Mouse (Mus musculus) liver, embryonic 16.5 days (tissue): ENCODE results near the gene C1ql2. TPM values are rescaled to one million over a fixed set of nuclear protein-coding genes. Genes with fewer than 3 reads are reported as not detected.

Source experiments
- ATAC-seq: fragments of 200-750 bp; cut with Nextera tagmentation; 2 replicates; pipeline ENCODE4 v1.8.0; 2017; ENCODE audit warnings: low read depth, mild to moderate bottlenecking, moderate number of reproducible peaks, moderate library complexity
- H3K27ac ChIP-seq: fragments of 300-500 bp; sonication (generic); 2 replicates; pipeline ENCODE4 v1.5.1; 2014; ENCODE audit warnings: mild to moderate bottlenecking, low read length
- H3K27me3 ChIP-seq: fragments of 300-500 bp; sonication (generic); 2 replicates; pipeline ENCODE4 v1.6.1; 2014; ENCODE audit warnings: low read depth, low read length, mixed read lengths; ENCODE audit not compliant: control insufficient read depth, insufficient read depth
- H3K36me3 ChIP-seq: fragments of 300-500 bp; sonication (generic); 2 replicates; pipeline ENCODE4 v1.6.1; 2014; ENCODE audit warnings: mild to moderate bottlenecking; ENCODE audit not compliant: control insufficient read depth, insufficient read depth
- H3K4me1 ChIP-seq: fragments of 300-500 bp; sonication (generic); 2 replicates; pipeline ENCODE4 v1.6.1; 2014; ENCODE audit warnings: low read depth, low read length, mixed read lengths; ENCODE audit not compliant: control insufficient read depth
- H3K4me2 ChIP-seq: fragments of 300-500 bp; sonication (generic); 2 replicates; pipeline ENCODE4 v1.6.1; 2014; ENCODE audit warnings: low read depth, low read length, mixed read lengths
- H3K4me3 ChIP-seq: fragments of 300-500 bp; sonication (generic); 2 replicates; pipeline ENCODE4 v1.5.1; 2014; ENCODE audit warnings: low read depth, mild to moderate bottlenecking, low read length
- H3K9ac ChIP-seq: fragments of 300-500 bp; sonication (generic); 2 replicates; pipeline ENCODE4 v1.6.1; 2014; ENCODE audit warnings: low read depth, low read length
- H3K9me3 ChIP-seq: fragments of 300-500 bp; sonication (generic); replicated peaks from 2 replicates; pipeline ENCODE4 v1.6.1; 2016; ENCODE audit warnings: low read length; ENCODE audit not compliant: control insufficient read depth
- WGBS: fragments of 180-500 bp; shearing (Covaris S2); extraction: QIAGEN DNeasy Blood & Tissue Kit; methylation state at CpG from one replicate; pipeline ENCODE4 v1.1.7; 2014; ENCODE audit not compliant: insufficient replicate concordance; 5-methylcytosine and 5-hydroxymethylcytosine counted together
- polyA plus RNA-seq: library from polyadenylated mRNA; unstranded; fragments of >200 nt; fragmentation: Nextera tagmentation; extraction: Ambion mirVana; gene quantifications from 2 replicates; pipeline ENCODE4 v1.2.1, GENCODE M21; 2015

Gene C1ql2
- not detected in 2 replicates for polyA plus RNA-seq

DNA sequence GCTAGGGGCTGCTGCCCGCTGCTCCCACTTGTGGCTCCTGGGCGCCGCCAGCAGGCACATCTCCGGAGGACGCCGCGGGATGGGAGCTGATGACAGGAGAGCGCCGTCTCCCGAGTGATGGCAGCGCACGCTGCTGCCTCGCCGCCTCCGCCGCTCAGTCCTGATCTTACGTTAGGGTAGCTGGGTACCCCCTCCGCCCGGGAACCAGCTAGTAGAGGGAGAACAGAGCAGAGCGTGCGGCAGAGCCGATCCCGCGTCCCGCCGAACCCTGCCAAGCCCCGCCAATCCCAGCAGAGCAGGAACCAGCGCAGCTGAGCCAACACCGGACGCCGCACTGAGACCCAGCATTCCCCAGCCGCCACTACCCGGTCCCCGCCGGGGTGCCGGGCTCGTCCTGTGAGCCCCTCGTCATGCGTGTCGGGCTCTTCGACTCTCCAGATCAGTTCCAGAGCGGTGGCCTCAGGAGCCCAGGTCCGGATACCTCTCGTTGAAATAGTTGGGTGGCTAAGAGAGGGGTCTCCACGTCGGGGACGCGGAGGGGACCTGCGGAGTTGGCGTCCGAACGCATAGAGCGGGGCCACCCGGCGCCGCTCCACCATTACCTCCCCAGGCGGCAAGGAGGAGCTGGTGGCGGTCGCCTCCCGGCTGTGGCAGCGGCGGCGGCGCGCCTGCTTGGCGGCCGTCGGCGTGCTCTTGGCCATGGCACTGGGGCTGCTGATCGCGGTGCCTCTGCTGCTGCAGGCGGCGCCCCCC is at the start of gene C1ql2:
Gene C1ql2 (plus strand): TSS at position 164 of the 753 bp plus-strand sequence.
- Histone ChIP-seq H3K4me3 (no peak within 1 kb of the TSS), H3K9me3 (no peaks in the 10 kb centered on the region), H3K27ac (no peak within 1 kb of the TSS), H3K4me2 (no peak within 1 kb of the TSS), H3K9ac (no peak within 1 kb of the TSS), H3K27me3 (peaks cover 63% of the 10 kb centered on the region), H3K36me3 (no peaks in the 10 kb centered on the region), H3K4me1 (no peaks in the 10 kb centered on the region)
- whole genome bisulfite sequencing: under 1% methylated on average over 72 of the region's 73 CpGs
- ATAC-seq: no peak

GRCm38 (mm10) chr1:120291709-120292108 is 48.7 kb upstream of the C1ql2 start:
- no peaks in the 10 kb centered on the region for H3K4me1 ChIP-seq
- H3K4me2 ChIP-seq: no peak overlapping the region
- no peak overlapping the region for H3K4me3 ChIP-seq
- H3K27ac ChIP-seq: no peak overlapping the region
- no peaks in the 10 kb centered on the region for H3K36me3 ChIP-seq
- H3K27me3 ChIP-seq: no peaks in the 10 kb centered on the region
- no peak overlapping the region for H3K9ac ChIP-seq
- no peak for ATAC-seq
- no peaks in the 10 kb centered on the region; the same call in 1 of the 2 replicates for H3K9me3 ChIP-seq
- WGBS: 57% methylated on average over 3 of the region's 3 CpGs

GRCm38 (mm10) chr1:120293803-120294202 is 46.6 kb upstream of the C1ql2 start:
- Histone ChIP-seq H3K9ac (no peak overlapping the region), H3K36me3 (no peaks in the 10 kb centered on the region), H3K4me3 (no peak overlapping the region), H3K9me3 (no peaks in the 10 kb centered on the region; the same call in 1 of the 2 replicates), H3K27me3 (no peaks in the 10 kb centered on the region), H3K4me1 (no peaks in the 10 kb centered on the region), H3K4me2 (no peak overlapping the region), H3K27ac (no peak overlapping the region)
- 14% methylated on average over 1 of the region's 1 CpGs for WGBS
- no peak for ATAC-seq

DNA sequence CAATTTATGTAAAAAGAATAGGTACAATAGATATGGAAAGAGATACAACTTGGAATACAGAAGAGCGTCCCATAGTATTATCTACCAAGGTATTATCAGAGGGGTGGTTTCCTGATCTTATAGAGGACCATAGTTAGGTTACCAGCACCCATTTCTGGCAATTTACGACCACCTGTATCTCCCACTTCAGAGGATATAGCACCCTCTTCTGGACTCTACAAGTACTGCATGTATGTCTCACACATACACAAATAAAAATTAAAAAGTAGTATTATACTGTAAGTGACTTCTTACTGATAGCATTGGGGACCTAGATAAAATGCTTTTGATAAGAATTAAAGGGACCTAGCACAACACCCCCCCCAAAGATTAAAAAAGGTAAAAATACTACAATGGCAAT is 43.4 kb upstream of the C1ql2 start:
- Histone ChIP-seq H3K4me1 (no peaks in the 10 kb centered on the region), H3K27me3 (no peaks in the 10 kb centered on the region), H3K36me3 (no peaks in the 10 kb centered on the region), H3K4me2 (no peak overlapping the region), H3K4me3 (no peak overlapping the region), H3K9me3 (no peaks in the 10 kb centered on the region; the same call in 1 of the 2 replicates), H3K9ac (no peak overlapping the region), H3K27ac (no peak overlapping the region)
- 67% methylated on average over 2 of the region's 2 CpGs for WGBS
- ATAC-seq: no peak

DNA sequence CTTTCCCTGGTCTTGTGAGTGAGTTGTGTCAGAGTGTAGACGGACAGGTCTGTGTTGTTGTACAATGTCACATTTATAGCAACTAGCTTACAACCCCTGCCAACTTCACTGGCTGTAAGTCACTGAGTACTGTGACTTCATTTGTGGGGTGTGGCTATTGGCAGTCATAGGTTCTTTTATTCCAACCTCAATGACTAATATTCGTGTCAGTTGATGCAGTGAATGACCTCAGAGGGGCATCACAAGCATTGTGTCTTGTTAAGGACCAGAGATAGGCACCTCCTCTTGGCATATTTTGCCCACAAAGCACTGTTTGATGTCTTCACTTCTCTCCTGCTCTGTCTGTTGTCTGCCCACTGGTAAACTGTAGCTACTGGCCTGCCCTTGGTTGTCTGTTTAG is 34.6 kb upstream of the C1ql2 start:
- H3K27ac ChIP-seq: no peak overlapping the region
- H3K4me1 ChIP-seq: no peaks in the 10 kb centered on the region
- 38% methylated on average over 2 of the region's 2 CpGs for WGBS
- no peaks in the 10 kb centered on the region for H3K36me3 ChIP-seq
- H3K4me2 ChIP-seq: no peak overlapping the region
- no peak overlapping the region for H3K4me3 ChIP-seq
- H3K9ac ChIP-seq: no peak overlapping the region
- no peak for ATAC-seq
- H3K9me3 ChIP-seq: no peaks in the 10 kb centered on the region
- no peaks in the 10 kb centered on the region for H3K27me3 ChIP-seq

DNA sequence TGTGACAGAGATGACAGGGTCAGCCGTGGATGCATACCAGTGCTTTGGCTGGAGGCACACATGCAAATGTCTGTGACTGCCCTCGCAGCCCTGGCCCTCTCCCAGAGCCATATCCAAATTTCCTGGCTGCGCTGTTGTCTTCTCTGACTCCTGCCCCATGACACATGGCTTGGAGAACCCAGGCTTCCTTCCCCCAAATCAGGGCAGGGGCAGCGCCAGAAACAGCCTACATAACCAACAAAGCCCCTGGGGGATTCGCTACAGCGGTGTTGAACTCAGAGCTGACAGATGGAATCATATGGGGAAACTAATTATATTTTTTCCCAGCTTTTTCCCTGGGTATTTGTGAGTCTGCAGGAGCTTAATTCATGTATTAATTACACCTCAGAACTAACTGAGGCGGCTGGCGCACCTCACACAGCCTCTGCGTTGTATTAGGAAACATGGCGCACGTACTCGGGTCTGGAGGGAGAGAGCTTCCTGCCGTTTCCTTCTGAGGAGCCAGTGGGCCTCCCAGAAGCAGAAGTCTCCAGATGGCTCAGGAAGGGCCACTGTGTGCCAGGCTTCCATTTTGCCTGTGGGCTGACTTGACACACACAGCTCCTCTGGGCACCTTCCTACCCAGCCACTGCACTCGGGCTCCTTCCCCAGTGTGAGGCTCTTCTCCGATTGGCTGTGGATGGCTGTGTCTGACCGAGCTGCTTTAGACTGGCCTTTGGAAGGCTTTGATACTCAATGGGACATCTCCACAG is 18.9 kb upstream of the C1ql2 start:
- H3K27ac ChIP-seq: no peak overlapping the region
- no peak for ATAC-seq
- no peak overlapping the region for H3K9ac ChIP-seq
- no peaks in the 10 kb centered on the region for H3K4me1 ChIP-seq
- 64% methylated on average over 16 of the region's 16 CpGs for WGBS
- H3K27me3 ChIP-seq: no peaks in the 10 kb centered on the region
- H3K4me3 ChIP-seq: no peak overlapping the region
- H3K36me3 ChIP-seq: no peaks in the 10 kb centered on the region
- H3K9me3 ChIP-seq: no peaks in the 10 kb centered on the region
- no peak overlapping the region for H3K4me2 ChIP-seq

- no peak overlapping the region for H3K27ac ChIP-seq
- H3K4me1 ChIP-seq: no peaks in the 10 kb centered on the region
- no peaks in the 10 kb centered on the region for H3K36me3 ChIP-seq
- H3K4me3 ChIP-seq: no peak overlapping the region
- 71% methylated on average over 5 of the region's 5 CpGs for WGBS
- H3K9me3 ChIP-seq: no peaks in the 10 kb centered on the region
- no peak overlapping the region for H3K9ac ChIP-seq
- no peaks in the 10 kb centered on the region for H3K27me3 ChIP-seq
- no peak overlapping the region for H3K4me2 ChIP-seq
- no peak for ATAC-seq
Observed at GRCm38 (mm10) chr1:120323131-120323561, 17.2 kb upstream of the C1ql2 start.

DNA sequence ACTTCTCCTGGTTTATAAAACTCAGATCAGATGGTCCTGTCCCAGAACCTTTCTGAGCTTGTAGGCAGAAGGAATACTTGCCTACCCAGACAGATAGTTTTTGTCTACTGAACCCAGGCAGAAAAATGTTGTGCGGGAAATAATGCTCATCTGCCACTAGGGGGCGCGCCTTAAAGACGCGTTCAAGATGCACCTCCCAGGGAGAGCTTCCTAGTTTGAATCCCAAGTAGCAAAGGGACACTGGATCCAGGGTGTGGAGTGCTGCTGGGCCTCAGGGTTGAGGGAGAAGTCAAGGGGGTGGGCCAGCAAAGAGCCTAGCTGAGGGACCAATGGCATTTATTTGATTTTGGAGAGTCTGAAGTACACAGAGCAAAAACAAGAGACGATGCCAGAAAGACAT is 12.7 kb upstream of the C1ql2 start:
- Histone ChIP-seq H3K4me2 (no peak overlapping the region), H3K9me3 (no peaks in the 10 kb centered on the region), H3K27me3 (0 out of 2 replicates have a peak, but pooled peaks cover 3% of the 10 kb centered on the region), H3K27ac (no peak overlapping the region), H3K9ac (no peak overlapping the region), H3K36me3 (no peaks in the 10 kb centered on the region), H3K4me3 (no peak overlapping the region), H3K4me1 (no peaks in the 10 kb centered on the region)
- 14% methylated on average over 6 of the region's 6 CpGs for WGBS
- ATAC-seq: no peak

DNA sequence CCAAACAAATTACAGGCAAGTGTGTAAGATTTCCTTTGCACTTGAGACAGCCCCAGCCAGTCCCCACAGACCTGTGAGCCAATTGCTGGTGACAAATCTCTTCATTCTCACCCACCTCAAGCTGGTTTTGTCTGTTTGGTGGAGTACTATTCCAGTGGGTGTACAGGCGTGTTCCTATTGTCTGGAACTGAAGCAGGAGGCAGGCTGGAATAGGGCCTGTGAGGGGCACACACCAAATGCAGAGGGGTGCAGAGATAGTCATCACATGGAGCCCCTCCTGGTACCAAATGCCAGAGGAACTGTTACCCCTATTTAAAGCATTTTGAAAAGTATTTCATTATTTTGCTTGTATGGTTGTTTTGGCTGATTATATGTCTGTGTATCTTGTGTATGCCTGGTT is 12.2 kb upstream of the C1ql2 start:
- WGBS: 35% methylated on average over 1 of the region's 1 CpGs
- no peaks in the 10 kb centered on the region for H3K36me3 ChIP-seq
- H3K4me1 ChIP-seq: no peaks in the 10 kb centered on the region
- H3K27me3 ChIP-seq: 0 out of 2 replicates have a peak, but pooled peaks cover 3% of the 10 kb centered on the region
- H3K4me3 ChIP-seq: no peak overlapping the region
- no peak overlapping the region for H3K27ac ChIP-seq
- no peak overlapping the region for H3K9ac ChIP-seq
- no peak overlapping the region for H3K4me2 ChIP-seq
- no peak for ATAC-seq
- no peaks in the 10 kb centered on the region for H3K9me3 ChIP-seq
